Mouse (Mus musculus) ZHBTc4 (cell line): Measurements from ENCODE around the gene Pptc7.

Experiments
- DNase-seq: peaks from one replicate; pipeline ENCODE4 v3.0.0-alpha.2; 2011; ENCODE audit warnings: low read depth, low spot score

Gene Pptc7

DNA sequence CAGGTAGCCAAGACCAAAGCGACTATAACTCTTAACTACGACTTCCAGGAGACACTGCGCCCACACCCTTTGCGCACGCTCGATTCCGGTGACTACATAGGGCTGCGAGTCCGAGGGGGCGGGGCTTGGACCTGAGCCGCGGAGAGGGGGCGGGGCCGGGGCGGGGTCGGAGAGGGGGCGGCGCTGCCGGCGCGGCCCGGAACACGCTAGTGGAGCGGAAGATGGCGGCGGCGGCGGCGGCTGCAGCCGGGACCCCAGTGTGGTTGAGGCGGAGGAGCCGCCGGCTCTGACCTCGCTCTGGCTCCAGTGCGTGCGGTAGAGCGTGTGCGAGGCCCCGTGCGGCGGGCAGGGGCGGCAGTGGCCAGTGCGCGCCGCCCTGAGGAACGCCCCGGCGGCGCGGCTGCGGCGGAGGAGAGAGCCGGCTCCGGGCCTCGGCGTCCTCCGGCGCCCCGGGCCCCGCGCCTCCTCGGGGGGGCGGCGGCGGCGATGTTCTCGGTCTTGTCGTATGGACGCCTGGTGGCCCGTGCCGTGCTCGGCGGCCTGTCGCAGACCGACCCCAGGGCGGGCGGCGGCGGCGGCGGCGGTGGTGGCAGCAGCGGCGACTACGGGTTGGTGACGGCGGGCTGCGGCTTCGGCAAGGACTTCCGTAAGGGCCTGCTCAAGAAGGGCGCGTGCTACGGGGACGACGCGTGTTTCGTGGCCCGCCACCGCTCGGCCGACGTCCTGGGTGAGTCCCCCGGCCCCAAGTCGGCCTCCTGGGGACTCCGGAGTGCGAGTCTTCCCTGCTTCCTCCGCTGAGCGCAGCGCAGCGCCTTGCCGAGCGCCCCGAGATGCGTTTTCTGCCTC is at the start of gene Pptc7:
Gene Pptc7 (plus strand): TSS at position 183 of the 846 bp plus-strand sequence.
- DNase-seq, result peak; percentile 94

DNA sequence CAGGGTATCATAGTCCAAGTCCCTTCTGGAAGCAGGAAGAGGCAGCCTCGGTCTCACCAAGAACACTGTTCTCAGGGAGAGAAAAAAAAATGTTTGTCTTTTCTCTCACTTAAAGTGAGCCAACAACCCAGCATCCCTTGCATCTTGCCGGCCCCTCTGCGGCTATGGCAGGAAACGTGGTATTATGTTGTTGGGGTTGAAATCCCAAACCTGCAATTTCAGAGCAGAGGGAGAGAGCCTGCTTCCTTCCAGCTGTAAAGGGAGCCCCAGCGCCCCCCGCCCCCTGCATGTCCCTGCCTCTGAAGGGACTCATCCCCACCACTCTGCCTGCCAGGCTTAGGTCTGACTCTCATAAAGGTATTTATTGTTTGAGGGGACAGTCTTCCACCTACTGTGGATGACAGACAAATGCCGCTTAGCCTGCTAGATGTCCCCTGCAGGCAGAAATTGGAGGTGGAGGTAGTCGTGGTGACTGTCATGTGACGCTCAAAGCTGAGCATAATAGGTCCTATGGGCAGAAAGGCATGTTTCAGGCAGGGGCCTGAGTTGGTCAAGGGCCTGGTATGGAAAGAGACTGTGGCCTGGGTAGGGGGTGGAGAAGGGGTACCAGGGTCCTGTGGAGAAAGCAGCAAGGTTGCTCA is 48.8 kb upstream of the Pptc7 start:
- peak; percentile 37 for DNase-seq

DNA sequence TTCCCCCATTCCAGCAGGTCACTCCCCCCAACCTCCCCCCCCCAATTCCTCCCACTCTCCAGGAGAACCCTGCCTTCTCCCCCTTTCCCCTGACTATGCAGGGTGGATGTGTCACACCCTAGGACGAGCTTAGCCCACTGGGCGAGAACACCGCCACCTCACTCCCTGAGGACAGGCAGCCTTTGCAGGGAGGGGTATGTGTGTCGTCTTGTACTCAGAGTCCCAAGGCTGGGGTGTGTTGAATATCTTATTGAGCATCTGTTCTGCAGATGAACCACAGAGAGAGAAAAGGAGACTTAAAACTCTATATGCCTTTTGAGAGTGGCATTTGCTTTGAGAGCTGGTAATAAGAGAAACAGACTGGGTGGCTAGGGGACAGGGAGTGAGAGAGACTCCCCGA is 47.0 kb upstream of the Pptc7 start:
- no peak for DNase-seq

DNA sequence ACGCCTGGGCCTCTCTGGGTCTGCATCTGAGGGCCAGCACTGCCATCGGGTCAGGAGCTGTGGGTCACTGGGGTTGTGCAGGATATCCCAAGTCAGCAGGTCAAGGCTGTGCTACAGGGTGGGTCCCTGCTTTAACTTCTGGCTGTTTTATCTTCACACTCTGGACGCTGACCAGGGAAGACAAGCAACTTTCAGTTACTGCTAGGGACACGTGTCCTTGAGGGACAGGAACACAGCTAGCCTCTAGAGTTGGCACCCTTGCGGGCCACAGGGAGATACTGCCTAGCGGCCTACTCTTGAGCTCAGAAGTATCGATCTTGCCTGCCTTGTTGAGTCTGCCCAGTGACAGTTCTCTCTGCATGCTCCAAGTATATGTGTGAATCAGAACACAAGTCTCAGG is 44.5 kb upstream of the Pptc7 start:
- DNase-seq, result no peak

DNA sequence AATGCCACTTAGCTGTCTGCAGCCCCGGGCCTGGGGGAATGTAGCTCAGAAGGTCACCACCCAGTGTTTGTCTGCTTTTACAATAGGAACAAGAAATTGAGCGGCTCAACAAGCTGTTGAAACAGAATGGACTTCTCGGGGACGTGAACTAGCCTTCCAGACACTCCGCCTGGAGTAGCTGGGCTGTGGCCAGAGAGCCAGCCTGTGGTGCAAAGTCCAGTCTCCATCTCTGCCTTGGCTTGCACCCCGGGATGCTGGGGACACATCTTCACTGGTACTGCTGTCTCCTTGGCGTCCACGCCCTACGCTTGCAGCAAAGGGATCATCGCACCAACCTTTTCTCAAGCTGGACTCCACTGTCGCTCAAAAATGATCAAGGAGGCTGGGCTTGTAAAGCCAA is 43.6 kb upstream of the Pptc7 start:
- DNase-seq, result no peak

DNA sequence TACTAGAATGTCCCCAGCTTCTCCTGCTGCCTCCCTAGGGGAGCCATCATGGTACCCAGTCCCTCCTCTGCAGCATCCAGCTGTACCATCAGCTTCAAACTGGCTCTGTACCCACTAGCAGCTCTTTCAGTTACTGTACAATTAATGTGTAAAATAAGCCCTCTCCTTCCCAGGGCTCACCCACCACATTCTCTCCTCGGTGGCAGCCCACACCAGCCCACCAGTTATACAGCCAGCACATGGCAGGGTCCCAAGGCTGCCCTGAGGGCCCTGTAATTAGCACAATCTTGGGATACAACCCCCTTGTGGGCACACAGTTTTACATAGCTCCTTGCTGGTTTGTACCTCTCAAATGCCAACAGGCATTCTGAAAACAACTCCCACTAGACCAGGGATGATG is 43.2 kb upstream of the Pptc7 start:
- no peak for DNase-seq

DNA sequence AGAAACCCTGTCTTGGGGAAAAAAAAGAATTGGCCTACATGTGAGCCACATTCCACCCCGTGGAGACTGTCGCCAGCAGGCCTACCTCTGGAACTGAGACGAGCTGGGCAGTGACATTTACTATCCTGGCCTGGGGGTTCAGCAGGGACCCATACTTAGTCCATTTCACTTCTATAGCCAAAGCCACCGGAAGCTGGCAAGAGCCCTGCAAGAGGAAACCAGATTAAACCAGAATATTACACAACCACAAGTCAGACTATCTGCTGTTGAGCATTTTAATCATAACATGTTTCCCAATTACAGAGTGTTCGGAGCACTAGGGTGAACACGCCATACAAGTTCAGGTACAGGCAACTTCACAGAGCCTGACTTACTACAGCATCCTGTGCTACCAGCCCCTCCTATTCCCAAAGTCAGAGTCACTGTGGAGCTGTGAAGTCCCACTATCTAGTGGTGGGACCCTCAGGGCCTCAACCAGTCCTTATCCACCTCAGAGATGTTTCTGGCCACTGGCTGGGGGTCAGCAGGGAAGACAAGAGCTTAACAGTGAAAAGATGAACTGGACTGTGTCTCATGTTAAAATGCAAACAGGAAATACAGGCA is 41.5 kb upstream of the Pptc7 start:
- no peak for DNase-seq

DNA sequence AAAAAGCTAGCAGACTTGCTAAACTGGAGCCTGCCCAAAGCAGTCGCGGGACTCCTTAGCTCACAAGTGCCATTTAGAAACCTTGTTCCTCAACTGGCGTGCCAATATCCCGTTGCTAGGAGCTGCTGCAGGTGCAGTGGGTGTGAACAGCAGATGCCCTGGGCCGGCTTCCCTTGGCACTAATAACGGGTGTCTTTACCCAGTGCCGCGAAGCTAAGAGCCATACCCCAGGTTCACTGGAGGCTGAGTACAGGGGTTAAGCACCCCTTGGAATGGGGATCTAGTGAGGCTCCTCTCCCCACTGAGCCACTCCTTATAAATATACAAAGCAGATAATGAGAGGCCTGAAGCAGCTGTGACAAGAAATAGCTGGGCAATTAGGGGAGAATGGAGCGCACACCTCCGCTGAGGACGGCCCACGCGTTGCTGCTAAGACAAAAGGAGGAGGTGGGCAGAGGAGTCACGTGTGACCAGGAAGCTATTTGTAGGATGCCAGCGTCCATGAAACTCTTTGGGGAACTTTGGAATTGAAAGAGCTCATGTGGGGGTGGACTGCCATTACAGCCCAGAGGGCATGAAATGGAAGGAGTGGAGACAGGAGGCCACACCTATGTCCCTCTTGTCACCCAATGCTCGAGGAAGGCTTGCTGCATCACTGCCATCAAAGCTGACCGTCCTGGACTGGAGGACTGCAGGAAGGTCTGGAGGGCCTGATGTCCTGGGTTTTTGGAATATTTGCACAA is 40.2 kb upstream of the Pptc7 start:
- no peak for DNase-seq

DNA sequence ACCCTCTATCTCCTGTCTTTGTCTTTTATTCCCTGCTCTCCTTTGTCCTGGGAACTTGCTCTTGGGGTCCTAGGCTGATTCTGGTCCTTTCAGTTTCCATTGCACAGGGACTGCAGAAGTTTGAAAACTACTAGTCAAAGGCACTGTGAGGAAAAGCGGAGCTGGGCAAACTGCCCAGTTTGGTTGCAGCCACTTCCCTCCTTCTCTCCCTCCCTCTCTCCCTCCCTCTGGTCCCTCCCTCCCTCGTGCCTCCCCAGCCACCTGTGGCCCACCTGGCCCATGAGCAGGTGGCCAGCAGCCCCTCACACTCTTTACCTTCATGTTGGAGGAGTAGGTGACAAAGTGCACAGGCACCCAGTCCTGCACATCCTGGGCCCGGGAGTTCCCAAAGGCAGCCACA is 39.0 kb upstream of the Pptc7 start:
- DNase-seq, result no peak

DNA sequence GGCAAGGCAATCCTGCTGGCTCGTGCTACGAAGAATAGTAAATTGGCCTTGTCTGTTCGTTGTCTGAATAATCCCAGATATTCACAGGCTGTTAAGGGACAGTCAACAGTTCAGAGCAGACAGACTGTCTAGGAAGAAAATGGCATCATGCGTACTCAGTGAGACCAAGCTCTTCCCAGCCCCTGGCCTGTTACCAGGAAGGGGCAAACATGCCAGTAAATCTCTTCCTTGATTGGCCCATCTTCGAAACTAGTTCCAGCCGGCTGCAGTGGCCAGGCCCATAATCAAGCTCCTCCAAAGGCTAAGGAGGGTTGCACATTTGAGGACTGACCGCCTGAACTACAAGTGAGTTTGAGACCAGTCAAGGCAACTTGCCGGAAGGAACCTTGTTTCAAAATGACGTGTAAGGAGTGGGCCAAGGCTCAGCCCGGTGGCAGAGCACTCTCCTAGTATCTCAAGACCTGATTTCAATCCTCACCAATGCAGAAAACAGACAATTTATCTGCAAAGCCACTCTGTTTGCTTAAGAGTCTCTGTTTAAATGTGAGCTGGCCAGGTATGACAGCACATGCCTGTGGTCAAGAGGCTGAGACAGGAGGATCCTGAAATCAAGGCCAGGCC is 37.5 kb upstream of the Pptc7 start:
- DNase-seq, result no peak

DNA sequence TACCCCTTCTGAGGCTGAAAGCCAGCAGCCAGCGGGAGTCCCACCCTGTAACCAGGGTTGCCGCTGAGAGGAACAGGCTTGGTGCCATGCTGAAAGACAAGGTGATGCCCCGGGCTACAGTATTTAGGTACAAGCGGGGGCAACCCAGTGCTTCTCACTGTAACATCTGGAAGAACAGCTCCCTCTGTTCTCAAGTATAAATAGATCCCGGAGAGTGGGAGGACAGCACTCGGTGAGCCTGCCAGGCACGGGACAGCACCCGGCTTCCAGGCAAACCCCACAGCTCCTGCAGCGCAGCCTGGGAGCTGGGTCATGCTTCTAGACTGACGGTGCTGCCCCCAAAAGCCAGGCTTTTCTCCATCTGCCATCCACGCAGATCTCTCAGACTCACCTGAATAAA is 36.6 kb upstream of the Pptc7 start:
- no peak for DNase-seq

DNA sequence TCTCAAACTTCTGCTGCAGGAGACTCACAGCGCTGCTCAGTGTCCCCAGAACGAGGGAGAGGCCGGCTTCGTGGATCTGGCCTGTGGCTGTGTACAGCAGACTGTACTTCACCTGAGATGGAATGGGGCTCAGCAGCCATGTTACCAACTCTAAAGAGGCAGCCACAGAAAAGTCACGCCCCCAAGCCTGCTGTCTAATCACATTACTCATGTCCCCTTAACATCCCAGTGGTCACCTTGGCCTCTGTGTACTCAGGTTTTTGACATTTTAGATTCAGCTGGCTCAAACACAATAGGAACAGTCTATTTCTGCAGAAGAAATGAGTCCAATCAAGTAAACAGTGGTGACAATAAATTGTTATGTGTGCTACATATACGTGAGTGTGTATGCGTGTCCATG is 36.2 kb upstream of the Pptc7 start:
- DNase-seq, result no peak

DNA sequence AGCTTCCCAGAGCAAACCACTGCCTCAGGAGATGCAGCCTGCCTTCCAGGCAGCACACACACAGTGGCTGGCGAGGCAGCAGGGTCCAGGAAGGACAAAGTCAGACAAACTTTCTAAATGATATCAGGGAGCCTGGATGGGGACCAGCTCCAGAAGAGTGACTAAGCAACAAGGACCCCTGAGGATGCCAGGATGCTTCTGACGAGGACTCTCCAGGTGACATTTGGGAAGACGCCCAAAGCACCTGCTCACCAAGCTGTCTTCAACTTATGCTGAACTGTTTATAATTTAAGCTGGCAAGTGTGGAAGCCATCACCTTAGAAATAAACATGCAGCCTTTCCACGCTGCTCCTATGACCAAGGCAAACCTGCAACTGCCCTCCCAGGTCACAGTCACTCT is 34.9 kb upstream of the Pptc7 start:
- DNase-seq, result no peak

DNA sequence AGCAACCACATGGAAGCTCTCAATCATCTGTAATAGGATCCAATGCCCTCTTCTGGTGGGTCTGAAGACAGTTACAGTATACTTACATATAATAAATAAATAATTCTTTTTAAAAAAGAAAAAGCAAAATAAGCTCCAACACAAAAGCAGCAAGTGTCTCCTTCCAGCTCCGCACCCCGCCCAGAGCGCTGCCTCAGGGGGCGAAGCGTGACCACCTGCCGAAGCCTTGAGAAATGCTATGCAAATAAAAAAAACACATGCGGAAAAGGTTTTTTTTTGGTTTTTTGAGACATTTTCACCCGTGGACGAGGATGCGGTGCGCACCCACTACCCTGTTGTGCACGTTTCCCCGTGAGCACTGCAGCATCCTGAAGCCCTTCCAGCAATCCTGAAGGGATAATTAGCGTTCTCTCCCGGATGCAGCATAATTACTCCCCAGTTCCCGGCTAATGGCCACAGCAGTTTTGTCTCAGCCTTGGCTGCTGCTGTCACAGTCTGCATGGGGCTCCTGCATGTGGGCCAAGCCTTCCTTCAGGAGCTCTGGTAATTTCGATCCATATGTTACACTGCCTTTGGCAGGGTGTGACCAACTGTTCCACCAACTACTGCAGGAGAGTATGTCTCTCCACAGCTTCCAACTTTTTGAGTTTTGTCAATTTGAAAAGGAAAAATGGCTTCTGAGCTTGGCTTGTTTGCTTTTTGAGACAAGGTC is 32.1 kb upstream of the Pptc7 start:
- DNase-seq, result no peak

DNA sequence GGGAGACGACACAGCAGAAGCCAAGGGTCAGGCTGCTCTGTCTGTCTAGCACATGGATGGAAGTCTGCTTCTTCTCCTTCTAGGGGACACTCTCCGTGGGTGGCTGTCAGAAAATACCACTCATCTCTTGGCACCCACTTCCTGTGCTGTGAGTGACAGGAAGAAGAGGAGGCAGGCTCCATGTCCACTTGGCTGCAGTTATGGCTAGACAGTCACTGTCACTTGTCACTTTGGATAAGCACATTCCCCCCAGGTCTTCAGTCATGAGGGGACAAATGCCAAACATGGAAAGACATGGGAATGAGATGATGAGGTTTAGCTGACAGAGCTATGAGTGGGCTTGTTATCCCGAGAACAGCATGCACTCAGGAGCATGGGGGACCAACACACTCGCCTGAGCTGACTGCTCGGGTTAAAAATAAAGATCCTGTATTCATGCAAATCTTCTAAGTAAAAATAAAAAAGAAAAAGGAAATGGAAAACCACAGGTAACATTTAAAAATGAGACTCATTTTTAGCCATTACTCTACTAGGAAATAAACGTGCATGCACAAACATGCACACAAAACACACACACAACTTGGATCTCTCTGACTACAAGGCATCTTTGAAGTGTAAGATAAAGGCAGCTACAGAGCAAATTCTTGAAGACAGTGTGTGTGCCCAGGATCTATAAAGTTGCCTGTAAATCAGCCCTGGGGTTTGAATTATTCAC is 26.0 kb upstream of the Pptc7 start:
- no peak for DNase-seq

DNA sequence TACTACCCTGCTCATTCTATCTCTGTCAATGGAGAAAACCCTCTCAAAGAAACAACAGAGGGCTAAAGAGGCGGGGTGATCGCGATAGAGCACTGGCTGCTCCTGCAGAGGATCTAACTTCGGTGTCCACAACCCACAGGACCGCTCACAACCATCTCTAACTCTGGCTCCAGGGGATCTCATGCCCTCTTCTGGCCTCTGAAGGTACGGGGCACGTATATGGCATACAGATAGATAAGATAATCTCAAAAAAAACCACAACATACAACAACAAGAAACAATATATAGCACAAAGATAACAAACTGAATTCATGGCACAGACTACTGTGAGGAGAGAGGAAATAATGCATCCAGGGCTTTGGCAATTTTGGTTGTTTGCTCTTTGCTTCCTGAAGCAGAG is 22.1 kb upstream of the Pptc7 start:
- DNase-seq, result peak; percentile 17

DNA sequence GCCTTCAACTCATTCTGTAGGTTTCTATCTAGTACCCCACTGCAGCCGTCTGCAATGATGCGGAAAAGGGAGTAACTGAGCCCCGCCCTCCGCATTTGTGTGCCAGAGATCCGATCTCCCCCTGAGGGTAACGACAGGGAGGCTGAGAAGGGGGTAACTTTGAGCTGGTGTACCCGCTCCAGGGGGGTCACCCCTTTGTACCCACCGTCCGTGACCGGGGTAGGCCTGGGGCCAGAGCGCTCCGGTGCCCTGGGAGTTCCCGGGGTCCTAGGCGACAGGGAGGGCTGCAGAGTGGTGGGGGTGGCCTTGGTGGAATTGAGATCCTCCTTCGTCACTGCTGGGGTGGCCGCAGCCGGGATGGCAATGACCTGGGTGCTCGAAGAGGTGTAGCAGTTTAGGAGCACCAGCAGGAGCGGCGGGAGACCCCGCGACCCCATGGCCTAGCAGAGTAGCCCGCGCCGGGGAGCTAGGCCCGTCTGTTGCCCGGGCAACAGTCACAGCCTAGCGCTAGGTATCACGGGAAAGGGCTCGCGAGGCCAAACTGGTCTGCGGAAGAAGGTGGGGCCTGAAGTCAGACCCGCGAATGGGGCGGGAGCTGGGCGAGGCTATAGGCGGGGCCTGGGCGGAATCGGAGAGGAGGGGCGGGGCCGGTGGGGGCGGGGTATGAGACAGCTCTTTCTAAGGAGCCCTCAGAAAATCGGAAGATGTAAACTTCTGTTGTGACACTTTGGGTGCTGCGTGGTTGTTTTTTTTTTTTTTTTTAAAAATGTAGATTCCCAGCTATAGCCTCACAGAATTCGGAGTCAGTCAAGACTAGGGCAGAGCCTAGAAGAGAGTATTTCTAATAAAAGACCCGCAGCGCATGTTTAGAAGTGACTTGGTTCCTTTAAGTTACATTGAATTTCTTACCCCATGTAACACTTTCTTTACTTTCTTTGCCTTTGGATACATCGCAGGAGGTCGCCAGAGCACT is 19.9 kb upstream of the Pptc7 start, which contains the start of gene Tctn1:
Gene Tctn1 (minus strand): TSS at position 528 of the 973 bp plus-strand sequence.
- DNase-seq, result peak; percentile 98

DNA sequence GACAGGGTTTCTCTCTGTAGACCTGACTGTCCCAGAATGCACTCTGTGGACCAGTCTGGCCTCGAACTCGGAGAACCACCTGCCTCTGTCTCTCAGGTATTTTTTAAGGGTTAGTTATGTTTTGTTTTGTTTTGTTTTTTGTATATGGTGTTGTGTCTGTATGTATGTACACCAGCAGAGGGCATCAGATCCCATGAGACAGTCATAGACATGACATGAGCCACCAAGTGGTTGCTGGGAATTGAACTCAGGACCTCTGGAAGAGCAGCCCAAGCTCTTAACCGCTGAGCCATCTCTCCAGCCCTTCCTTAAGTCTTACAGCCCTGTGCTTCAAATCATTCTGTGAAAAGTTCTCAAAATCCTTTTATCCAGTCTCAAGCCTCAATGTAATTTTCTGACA is 19.0 kb upstream of the Pptc7 start:
- DNase-seq, result peak; percentile 76

DNA sequence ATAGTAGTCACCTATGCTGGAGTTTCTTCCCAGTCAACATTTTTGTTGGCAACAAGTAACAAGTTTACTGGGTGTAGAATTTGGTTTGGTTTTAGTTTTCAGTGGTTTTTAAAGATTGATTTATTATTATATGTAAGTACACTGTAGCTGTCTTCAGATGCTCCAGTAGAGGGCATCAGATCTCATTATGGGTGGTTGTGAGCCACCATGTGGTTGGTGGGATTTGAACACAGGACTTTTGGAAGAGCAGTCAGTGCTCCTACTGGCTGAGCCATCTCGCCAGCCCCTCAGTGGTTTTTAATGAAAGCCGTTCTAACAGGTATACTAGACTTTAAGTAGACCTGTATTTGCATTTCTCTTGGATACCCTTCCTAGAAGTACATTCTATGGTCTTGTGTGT is 18.2 kb upstream of the Pptc7 start:
- no peak for DNase-seq
